Mouse (Mus musculus) embryo, embryonic 11 days (tissue): ENCODE measurements at regions not wholly inside any gene's neighbourhood (a gene's known extent, or its start where the extent isn't known, plus 50 kb on each side); places are given as distances from the start of the nearest gene placed in this dataset.

ENCODE experiments used
- DNase-seq: peaks from one replicate; pipeline ENCODE4 v3.0.0-alpha.2; 2015

DNA sequence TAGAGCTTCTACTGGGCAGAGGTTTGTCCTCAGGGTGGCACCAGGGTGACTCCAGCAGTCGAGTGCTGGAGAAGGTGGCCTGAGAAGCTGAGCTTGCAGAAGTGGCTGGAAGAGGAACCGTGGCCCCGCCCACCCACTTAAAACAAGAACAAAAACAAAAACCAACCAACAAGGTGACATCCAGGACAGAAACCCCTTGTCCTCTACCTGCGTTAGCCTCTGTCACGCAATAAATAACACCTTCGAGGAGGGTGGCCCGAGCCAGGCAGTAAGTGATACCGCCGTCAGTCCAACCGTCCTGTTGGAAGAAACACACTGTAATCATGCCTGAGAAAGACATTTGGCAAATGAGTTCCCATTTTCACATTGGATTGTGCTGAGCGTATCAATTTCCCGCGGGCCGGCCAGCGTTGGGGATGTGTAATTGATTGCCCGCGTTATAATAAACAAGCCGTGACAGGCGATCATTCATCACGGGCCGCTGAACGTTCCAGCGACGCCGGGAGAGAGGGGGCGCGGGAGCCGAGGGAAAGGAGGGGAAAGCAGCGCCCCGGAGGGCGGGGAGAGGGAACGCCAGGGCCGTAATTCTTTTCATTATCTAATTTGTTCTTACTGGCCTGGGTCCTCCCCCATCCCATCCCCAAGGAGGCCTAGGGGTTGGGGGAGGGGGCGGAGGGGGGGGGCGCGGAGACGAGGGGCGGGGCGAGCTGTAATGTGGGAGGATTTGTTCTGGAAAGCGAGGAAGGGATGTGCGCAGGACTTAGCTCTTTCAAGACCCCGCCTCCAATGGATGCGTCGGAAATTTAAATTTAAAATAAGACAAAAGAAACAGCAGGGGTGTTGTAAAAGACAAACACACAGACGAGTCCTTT is 135.6 kb downstream of the 2410131K14Rik start:
- peak; percentile 90 for DNase-seq

DNA sequence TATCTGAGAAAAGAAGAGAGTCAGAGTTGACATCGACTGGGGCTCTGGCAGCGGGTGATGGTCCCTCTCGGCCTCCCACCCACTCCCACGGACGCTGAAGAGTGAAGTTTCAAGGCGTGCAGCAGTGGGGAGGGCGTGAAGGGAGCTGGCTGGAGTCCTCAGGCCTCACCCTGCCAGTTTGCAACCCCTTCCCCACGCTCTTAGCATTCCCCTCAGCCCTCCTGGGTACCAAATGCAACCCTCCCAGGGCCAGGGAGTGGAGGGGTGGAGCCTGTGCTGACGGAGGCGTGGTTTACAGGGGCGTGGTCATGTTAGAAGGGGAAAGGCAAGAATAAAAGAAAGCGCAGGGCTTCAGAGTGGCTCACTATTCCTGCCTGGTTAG is 136.3 kb downstream of the 2410131K14Rik start:
- DNase-seq: peak; percentile 83

DNA sequence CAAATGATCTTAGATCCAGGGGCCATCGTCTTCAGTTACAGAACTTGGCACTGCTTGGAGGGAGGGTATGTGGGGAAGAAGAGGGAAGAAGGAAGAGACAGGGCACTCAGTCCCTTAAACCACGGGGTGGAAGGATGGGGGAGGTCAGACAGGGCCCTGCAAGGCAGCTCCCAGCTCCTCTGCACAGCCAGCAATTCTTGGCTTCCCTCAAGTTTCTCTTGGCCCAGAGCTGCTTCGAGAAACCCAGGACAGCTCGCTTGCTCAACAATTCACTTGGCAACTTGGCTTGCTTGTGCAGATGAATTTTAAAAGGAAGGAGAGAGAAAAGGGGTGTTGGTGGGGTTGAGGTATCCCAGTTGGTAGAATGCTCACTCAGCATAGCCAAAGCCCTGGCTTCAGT is 141.1 kb downstream of the 2410131K14Rik start:
- no peak for DNase-seq

DNA sequence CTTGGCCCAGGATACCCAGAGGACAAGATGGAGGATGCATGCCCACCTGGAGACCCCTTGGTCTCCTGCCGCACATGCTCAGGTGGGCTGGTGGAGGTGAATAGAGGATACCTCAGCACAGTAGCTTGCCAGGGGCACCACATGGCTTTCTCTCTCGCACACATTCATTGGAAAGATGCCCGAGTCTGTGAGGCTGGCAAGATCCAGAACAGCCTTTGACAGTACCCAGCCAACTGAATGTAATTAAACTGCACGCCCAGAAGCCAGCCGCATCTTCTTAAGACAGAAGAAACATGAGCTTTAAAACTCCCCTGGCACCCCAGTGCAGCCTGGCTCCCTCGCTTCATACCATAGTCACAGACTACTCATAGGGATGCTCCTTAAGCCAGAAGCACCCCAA is 143.4 kb downstream of the 2410131K14Rik start:
- no peak for DNase-seq

DNA sequence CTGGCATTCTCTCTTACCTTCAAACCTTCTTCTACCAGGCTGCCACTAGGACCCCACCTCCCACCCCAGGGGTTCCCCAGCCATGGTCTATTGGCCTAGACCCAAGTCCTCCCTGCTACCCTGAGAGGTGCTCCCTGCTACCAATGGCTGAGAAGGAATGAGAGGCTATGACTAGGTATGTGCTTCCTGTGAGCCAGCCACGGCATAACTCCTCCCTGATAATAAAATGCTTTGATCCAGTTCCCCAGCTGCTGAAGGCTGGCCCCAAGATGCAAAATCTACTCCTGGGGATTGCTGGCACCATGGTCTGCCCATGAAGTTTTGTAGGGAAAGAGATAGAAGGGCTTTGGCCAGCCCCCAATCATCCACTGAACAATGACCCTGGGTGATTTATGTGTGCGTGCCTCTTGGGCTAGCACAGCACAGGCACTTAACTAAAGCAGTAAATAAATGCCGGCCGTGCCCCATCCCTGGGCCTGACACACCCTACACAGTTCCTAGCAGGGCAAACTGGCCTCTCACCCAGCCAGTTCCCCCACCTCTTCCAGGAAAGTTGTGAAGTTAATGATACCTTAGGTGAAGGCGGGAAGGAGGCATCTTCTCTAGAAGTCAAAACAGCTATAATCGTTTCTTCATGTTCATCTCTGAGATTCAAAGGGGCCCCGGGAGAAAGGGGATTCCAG is 145.8 kb downstream of the 2410131K14Rik start:
- no peak for DNase-seq

DNA sequence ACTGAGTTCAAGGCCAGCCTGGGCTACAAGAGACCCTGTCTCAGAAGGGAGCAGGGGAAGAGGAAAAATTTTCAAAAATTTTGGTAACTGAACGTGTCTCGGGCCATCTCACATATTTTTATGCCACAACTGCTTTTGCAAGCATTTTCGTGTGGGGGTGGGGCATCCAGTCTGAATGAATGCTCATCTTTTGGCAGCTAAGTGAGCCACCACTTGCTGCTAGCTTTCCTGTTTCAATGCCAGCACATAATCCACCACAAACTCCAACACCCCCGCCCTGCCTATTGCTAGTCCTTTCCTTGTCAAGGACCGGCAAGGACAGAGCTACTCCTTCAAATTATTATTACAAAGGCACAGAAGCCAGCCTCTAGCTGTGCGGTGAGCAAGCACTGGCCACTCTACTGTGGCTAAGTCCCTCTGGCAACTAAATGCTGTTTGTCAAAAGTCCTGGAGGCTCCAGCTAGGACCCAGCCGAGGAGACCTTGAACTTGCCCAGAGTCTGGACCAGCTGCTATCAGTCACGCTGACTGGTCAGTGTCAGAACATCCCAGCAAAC is 148.0 kb downstream of the 2410131K14Rik start:
- DNase-seq: no peak

DNA sequence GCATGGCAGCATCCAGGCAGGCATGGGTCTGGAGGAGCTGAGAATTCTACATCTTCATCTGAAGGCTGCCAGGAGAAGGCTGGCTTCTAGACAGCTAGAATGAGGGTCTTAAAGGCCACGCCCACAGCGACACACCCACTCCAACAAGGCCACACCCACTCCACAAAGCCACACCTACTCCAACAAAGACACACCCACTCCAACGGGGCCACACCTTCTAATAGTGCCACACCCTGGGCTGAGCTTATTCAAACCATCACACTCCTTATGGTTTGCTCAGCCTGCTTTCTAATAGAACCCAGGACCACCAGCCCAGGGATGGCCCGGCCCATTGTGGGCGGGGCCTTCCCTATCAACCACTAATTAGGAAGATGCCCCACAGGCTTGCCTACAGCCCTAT is 149.0 kb downstream of the 2410131K14Rik start:
- no peak for DNase-seq

DNA sequence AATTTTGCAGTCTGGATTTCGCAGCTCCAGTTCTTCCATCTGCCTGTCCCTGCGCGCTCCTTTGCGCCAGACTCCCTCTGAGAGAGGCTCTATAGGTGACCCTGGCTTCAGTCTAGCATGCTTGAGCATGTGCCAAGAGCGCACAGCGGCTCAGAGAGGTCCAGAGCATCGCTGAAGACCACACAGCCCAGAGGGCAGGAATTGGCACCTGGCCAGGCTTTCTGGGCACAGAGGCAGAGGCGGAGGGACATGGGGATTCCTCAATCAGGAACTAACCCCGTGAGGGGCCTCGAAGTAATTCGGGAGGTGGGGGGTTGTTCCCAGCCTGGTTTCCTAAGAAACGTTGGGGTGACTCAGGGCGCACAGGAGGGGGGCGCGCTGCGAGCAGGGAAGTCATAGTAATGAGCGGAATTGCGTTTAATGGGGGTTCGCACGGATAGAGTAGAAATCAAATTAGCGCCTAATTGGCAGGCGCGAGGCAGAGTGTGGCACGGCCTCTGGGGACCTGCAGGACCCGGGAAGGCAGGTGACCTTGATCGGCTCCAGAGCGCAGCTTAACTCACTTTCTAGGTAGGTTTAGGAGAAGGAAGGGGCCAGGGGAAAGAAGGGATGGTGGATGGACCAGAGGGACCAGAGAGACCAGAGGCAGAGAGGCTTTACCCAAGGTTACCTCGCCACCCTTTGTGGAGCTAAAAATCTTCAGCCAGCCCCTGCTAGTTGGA is 151.1 kb downstream of the 2410131K14Rik start:
- peak; percentile 50 for DNase-seq

DNA sequence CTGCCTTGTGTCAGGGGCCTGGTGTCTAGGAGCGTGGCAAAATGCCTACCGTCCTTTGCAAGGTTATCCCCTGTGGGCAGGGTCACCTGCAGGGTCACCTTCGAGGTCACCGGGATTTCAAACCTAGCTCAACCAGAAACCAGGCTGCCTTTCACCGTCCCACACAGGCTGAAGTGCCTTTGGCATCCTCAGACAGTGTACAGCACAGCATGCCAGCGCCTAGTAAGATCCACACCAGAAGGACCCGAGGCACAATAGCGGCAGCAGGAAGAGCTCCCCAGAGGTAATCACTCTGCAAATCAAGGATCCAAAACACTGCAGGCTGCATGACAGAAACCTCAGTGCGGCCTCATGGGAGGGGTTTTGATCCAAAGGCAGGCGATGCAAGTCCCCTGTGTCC is 155.9 kb downstream of the 2410131K14Rik start:
- no peak for DNase-seq

DNA sequence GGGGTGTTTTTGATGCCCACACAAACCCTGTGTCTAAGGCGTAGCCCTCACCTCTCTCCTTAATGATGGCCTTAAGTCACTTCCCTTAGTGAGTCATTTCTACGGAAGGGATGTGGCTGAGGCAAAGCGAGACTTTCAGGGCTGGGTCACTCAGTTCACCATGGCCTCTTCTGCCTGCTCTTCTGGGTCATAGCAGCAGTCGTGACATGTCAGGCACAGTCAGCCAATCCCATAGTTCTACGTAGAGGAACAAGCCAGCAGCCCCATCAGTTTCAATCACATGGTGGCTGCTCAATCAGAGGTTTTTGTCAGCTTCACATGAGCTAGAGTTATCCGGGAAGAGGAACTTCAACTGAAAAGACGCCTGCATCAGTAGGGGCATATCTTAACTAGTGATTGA is 156.1 kb upstream of the Med13l start:
- no peak for DNase-seq

DNA sequence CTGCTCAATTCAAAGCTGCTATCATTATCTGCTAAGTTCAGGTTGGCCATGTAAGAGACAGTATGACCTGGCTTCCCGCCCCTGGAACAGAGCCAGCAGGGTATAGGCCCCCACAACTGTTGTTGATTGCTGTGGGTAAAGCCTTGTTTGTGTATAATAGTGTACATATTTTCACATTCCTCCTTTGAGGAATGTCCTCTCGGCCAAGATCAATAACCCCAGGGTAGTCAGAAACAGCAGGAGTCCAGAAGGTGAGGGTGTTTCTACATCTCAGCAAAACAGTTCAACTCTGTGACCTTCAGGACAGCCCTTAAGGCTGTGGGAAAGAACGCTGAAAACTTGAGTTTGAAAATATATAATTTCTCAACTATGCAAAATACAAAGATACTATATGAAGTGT is 155.1 kb upstream of the Med13l start:
- no peak for DNase-seq

DNA sequence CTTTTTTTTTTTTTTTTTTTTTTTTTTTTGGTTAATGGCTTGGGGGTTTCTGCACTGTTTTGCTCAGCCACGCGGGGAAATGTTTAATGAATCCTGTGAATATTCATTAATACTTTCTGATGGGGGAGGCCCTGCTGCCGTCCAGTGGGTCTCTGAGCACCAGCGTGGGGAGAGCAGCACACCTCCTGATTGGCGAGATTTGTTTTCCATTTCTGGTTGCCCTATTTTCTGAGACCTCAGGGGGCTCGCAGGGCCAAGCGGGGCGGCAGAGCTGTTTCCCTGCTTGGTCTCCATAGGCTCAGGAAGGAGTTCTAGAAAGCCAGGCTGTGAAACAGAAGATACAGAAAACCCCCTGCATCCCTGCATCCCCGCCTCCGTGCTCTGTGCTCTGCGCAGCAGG is 153.0 kb upstream of the Med13l start:
- DNase-seq: no peak

DNA sequence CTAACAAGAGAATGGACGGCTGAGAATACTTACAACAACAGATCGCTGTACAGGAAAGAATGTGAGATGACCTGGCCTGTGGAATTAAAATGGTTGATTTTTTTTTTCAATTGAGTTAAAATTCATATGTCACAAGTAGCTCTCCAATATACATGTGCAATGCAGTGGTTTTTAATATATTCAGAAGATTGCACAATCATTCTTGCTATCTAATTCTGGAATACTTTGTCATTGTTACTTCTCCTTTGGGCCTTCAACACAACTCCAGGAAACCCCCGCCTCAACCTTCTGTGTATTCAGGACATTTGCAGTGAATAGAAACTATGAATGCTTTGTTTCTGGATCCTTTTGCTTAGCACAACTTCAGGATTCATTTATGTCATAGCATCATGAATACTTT is 152.5 kb upstream of the Med13l start:
- no peak for DNase-seq

DNA sequence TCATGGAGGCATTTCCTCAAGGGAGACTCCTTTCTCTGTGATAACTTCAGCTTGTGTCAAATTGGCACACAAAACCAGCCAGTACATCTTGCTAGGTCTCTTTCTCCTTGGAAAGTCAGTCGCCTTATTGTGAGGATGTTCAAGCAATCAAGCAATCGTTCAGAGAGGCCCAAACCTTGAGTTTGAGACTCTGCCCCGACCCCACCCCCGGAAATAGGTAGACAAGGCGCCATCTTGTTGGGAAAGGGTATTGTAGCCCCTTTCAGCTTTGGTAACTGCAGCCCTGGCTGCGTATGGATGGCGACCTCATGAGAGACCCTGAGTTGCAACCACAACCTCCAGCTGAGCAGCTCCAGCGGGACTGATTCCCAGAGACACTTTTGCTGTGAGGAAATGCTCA is 151.7 kb upstream of the Med13l start:
- DNase-seq: no peak

DNA sequence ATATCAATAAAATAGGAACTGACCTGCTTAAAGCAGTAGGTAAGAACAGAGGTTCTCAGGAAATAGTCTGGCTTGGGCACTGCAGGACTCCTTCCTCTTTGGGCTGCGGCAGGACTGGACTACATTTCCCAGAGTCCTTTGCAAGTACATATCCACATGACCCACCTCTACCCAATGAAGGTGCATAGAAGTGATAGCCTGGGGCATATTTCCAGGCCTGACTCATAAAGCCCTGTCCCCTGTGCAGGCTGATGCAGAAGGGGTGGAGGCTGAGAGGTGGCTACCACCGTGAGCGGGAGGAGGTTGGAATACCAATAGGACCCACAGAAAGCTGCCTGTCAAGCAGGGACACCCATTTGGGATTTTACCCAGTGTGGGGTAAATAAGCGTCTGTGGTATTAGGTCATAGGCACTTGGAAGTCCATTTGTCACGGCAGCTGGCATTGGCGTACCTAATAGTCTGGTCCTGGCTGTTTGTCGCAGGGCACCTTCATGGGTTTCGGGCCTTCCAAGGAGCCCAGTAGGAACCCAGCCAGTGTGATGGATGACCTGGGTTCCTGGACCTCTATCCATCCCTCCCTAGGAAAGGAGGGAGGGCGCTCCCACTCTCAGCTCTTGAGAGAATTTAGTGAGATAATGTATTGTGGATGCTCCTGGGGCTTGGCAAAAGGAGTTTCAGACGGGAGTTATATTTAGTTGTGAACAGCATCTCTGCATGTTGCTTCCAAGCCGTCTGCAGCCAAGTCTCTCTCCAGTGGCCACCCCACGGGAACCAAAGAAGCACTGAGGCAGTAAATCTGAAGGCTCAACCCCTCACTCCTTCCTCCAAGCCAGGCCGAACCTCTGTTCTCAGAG is 146.8 kb upstream of the Med13l start:
- peak; percentile 83 for DNase-seq

DNA sequence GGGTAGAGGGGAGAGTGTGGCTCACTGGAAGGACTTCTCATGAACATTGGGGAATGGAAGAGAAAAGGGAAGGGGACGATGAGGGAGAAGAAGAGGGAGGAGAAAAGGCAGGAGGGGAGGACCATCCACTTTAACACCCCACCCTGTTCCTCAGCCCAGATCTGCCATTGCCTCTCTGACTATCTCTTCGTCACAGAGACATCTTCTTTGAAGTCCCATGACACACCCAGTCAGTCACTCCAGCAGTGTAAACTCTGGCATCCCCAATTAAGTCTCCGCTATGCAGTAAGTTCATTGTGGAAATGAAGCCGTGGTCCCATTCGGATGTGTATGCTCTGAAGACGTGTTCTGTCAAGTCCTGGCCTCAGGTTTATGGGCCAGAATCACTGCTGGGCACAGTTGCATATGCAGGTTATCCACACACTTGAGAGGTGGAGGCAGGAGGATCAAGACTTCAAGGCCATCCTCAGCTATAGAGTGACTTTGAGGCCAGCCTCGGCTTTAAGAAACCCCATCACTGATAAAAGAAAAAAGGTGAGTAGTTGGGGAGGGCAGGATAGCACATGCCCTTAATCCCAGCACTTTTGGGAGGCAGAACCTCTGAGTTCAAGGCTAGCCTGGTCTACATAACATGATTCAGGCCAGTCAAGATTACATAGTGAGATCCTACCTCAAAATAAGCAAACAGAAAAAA is 141.0 kb upstream of the Med13l start:
- no peak for DNase-seq

DNA sequence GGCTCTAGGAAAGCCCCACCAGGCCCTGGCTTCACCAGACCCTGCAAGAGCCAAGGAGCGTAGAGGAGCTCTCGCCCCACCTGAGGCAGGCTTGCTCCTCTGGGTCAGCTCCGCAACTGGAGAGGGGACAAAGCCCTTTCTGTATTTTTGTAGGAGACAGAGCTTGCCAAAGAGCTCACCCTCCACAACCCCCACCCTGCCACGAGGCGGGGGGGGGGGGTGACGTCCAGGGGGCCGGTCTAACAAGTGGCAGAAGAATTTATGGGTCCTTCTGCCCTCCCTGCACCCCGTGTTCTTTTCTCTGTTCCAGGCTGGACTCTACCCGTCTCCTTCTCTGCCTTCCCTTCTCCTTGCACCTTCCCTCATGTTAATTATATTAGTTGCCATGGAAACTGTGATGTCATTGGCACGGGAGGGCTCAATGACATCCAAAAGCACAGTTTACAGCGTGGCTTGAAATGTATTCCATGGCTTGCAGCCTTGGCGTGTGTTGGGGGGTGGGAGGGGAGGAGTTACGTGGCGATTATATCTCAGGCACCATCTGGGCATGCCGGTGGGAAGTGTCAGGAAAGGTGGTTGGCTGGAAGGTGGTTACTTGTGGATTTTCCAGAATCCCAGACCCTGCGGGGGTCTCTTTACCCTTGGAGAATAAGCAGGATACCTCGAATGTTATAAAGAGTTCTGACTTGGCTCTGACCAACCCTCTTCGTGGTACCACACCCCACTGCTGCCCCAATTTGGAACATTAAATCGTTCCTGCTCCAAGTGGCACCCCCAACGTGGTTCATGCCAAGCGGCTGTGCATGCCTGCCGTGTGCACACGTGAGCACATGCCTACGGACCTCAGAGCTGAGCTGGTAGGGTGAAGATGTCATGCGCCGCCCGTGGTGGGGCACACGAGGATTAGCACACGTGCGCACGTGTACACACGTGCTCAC is 138.3 kb upstream of the Med13l start:
- peak; percentile 82 for DNase-seq

DNA sequence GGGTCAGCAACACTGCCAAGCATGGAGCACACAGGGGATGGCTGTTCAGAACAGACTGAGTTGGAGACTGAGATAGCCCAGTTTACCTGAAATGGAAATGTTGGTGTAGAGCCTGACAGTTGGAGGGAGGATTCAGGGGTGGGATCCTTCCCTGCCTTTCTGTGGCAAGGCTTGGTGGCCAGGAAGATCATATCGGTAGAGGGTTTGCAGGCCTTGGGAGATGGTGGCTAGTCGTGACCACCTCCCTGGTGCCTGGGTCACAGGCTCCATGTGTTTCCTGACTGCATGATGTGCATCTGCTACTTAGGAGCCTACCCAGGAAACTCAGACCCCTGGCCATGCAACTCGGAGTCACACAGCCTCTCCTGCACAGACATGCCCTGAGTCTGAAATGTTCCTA is 136.3 kb upstream of the Med13l start:
- DNase-seq: no peak

DNA sequence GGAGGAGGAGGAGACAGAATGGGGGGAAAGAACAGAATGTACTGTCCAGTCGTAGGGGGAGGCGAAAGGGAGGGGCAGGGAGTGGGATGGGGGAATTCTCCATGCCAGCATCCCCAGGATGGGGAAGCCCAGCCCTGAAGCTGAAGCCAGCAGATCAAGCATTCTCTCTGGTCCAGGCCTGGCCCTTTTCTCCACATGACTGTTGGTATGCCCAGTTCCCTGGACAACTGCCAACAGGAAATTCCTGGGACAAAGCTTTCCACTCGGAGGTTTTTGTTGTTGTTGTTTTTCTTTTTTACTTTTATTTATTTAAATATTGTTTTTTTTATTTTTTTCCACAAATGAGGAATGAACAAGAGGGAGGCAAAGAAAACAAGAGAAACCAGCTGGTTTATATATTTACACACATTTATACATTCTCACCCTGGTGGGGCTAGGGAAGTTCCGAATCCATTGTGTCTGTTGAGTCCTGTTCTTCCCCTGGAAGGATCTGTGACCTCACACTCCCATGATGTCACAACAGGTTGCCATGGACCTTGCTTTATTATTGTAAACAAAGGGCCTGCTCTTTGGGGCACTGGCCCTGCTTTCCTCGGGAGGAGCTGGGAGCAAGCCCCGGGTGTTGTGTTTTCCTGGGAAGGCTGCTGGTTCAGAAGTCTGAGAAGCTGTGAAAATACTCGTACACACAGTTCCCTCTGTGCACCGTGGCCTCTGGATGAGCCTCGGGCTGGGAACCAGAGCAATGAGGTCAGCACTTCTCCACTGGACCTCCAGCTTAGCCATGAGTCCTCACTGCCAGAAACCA is 135.5 kb upstream of the Med13l start:
- DNase-seq: peak; percentile 56

DNA sequence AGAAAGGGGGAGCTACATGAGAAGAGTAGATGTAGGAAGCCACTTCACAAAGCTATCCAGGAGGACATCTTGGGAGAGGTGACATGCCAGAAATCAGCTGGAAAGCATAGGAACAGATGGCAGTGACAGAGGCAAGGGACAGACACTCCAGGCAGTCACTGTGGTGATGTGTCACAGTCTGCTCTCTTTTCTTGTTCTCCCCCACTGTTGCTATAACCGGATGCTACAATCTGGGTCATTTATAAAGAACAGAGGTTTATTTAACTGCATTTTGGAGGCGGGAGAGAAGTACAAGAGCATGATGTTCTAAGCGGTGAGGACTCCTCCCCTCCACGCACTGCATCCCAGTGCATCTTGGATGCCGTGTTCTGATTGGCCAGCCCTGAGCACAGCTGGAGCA is 133.8 kb upstream of the Med13l start:
- no peak for DNase-seq
